Mouse (Mus musculus) thymus, postnatal 4 days (tissue): ENCODE measurements around the gene Jag1.

ENCODE experiments used
- DNase-seq: peaks from one replicate; pipeline ENCODE4 v3.0.0; 2021

Gene Jag1

DNA sequence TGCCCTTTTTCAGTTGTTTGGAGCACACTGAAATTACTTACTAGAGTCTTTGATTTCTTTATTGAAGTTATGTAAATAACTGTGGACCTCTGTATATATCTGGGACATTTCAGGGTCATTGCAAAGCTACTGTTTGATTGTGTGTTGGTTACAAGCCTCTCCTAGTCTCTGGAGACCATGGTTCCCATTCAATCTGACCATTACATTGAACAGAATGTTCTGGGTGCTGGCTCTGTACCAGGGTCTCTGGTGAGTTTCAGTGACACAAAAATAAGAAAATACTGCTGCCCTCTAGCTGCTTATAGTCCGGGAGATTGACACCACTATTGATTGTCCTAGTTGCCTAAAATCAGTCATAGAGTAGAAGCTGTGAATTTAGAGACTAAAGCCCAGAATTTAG, 66.5 kb downstream of the Jag1 start:
- no peak for DNase-seq

DNA sequence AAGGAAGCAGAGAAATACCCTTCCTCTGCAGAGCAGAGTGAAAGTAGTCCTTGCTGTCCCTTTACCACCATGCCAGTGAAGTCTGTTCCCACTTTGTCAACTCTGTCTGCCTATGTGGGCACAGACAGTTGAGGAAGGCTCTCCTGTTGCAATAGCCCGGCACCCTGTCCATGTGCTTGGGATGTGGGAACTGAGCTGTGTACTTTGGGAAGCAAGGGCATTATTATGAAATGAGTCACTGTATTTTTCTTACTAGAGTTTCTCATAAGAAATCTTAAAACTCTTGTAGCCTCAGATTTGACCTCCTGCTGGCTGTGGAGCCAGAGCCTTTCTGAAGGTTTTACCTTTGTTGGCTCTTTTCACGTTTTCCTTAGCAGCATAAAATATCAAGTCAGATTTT, 67.1 kb downstream of the Jag1 start:
- DNase-seq = no peak

DNA sequence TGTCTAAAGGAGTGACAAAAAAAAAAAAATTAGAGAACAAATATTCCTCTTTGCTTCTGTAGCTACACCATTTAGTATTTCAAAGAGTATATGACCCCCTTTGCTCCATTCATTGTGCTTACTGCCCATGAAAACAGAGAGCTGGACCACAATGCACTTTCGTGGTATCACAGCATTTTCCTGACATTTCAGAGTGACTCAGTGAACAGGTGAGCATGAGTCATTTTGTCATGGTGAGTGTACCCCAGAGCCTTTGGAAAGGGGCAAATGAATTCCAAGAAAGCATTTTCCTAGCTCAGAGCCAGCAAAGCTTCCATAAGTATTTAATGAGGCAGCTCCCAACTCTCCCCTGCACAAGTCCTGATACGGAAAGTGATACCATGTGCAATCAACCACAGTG, 72.3 kb downstream of the Jag1 start:
- no peak for DNase-seq
